Mouse (Mus musculus): ENCODE data around the gene Syncrip.

Gene Syncrip

GRCm38 (mm10) chr9:88482230-88482828 lies at the start of gene Syncrip:
TSS of gene Syncrip (minus strand) at chr9:88482574.
- in situ Hi-C loops (cut with MboI): loop anchor here (5.0 kb wide), 1 partner anchor 40 kb away; no protein-coding TSS in a partner anchor

- in situ Hi-C loops (cut with MboI): no loop called here
These were observed 47.7 kb upstream of the Syncrip start for GRCm38 (mm10) chr9:88529979-88530580.

GRCm38 (mm10) chr9:88529571-88529970 lies 47.2 kb upstream of the Syncrip start:
- in situ Hi-C loops (cut with MboI): no loop called here

GRCm38 (mm10) chr9:88528736-88529135 lies 46.4 kb upstream of the Syncrip start:
- in situ Hi-C loops (cut with MboI): no loop called here

DNA sequence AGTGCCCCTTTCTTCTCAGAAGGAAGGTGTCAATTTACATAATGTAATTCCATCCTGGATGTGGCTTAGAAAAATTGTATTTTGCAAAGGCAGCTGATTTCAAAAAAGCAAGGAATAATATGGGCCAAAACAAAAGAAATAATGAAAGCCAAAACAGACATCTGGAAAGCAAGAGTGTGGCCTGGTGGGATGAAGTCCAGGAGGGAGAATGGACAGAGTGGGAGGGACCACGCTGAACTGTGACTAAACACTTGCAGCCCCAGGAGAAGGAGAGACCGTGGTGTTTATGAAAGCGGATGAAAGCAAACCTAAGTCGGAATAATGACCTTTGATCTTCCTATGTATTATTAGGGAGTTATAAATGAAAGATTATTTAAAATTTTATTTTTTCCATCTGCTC lies 45.6 kb upstream of the Syncrip start:
- in situ Hi-C loops (cut with MboI): no loop called here

DNA sequence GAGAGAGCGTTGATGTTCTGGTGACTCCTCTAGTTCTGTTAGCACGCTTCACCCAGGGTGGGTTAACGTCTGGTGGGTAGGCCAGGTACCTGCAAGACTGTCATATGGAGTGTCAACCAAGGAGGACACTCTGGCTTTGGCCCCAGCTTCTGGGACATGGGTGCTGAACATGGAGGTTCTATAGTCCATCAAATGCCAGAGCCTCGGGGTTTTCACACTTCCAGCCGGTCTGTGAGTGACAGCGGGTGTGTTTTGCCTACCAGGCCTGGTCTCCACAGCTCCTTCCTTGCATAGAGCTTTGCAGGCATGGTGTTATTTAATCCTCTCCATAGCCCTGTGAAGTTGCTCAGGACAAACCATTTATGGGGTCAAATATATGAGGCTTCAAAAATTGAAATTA lies 43.0 kb upstream of the Syncrip start:
- in situ Hi-C loops (cut with MboI): no loop called here

DNA sequence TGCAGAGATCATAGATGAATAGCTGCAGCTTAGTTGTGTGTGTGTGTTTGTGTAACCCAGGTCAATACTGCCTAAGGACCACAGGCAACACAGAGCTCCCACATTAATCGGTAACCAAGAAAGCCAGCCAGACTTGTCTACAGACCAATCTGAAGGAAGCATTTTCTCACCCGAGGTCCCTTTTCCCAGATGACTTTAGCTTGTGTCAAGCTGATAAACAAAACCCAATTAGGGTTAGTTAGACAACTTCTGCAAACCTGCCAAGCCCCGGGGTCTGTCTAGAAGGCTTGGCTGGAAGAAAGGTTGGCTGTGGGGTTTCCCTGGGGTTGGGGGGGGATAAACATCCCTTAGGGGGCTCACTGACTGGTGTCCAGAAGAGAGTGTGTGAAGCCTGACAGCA lies 42.4 kb upstream of the Syncrip start:
- in situ Hi-C loops (cut with MboI): loop anchor here (5.0 kb wide), 1 partner anchor 42 kb away; the partner anchor contains the start of gene Syncrip

GRCm38 (mm10) chr9:88524367-88524766 lies 42.0 kb upstream of the Syncrip start:
- in situ Hi-C loops (cut with MboI): loop anchor here (5.0 kb wide), 1 partner anchor 42 kb away; the partner anchor contains the start of gene Syncrip

GRCm38 (mm10) chr9:88523335-88523668 lies 40.9 kb upstream of the Syncrip start:
- in situ Hi-C loops (cut with MboI): loop anchor here (5.0 kb wide), 1 partner anchor 41 kb away; the partner anchor contains the start of gene Syncrip

- in situ Hi-C loops (cut with MboI): loop anchor here (5.0 kb wide), 1 partner anchor 40 kb away; the partner anchor contains the start of gene Syncrip
These were observed 40.4 kb upstream of the Syncrip start for GRCm38 (mm10) chr9:88522569-88523334.

GRCm38 (mm10) chr9:88521961-88522568 lies 39.7 kb upstream of the Syncrip start:
- in situ Hi-C loops (cut with MboI): loop anchor here (5.0 kb wide), 1 partner anchor 40 kb away; the partner anchor contains the start of gene Syncrip

GRCm38 (mm10) chr9:88520849-88521483 lies 38.6 kb upstream of the Syncrip start:
- in situ Hi-C loops (cut with MboI): loop anchor here (5.0 kb wide), 1 partner anchor 39 kb away; the partner anchor contains the start of gene Syncrip

GRCm38 (mm10) chr9:88520122-88520848 lies 37.9 kb upstream of the Syncrip start:
- in situ Hi-C loops (cut with MboI): loop anchor here (5.0 kb wide), 1 partner anchor 38 kb away; the partner anchor contains the start of gene Syncrip

DNA sequence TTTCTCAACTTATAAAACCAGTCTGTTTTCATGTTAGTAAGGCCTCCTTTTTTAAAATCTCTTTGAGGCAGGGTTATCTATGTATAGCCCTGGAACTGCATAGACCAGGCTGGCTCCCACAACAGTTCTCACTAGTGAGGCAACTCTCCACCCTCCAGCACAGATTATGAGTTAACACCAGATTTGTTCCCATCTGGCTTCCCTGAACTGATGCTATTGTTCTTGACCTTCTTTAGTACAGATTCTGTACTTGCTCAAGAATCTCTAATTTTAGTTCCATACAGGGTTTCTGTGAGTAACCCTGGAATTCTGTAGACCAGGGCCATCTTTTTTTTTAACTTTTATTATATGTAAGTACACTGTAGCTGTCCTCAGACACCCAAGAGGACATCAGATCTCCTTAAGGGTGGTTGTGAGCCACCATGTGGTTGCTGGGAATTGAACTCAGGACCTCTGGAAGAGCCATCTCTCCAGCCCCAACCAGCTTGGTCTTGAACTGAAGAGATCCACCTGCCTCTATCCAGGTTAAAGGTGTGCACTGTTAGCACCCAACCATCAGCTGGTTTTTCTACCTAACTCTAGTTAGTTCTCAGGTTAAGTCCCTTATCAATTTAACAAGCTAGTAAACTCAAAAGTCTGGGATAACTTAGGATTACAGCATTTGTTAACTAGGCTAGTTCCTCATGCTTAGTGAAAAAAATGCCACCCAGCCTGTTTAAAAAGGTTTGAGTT lies 37.2 kb upstream of the Syncrip start:
- in situ Hi-C loops (cut with MboI): loop anchor here (5.0 kb wide), 1 partner anchor 37 kb away; the partner anchor contains the start of gene Syncrip

GRCm38 (mm10) chr9:88516361-88516995 lies 34.1 kb upstream of the Syncrip start:
- in situ Hi-C loops (cut with MboI): no loop called here

- in situ Hi-C loops (cut with MboI): no loop called here
These were observed 33.2 kb upstream of the Syncrip start for GRCm38 (mm10) chr9:88515546-88515945.

DNA sequence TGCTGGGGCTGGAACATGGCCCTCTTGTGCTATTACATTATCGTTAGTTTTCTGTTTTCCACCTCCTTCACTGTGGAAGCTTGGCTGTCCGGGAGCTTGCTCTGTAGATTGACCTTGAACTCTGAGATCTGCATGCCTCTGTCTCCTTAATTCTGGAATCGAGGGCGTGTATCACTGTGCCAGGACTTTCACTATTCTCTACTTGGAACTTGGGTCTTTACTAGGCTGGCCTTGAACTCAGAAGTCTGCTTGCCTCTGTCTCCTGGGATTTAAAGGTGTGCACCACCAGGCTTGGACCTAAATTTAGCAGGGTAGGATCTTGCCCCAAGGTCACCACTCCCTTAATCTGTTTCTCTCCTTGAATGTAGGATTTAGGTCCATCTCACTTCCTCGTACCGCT lies 19.5 kb upstream of the Syncrip start:
- in situ Hi-C loops (cut with MboI): no loop called here

- in situ Hi-C loops (cut with MboI): no loop called here
These were observed 17.7 kb upstream of the Syncrip start for GRCm38 (mm10) chr9:88500112-88500511.

DNA sequence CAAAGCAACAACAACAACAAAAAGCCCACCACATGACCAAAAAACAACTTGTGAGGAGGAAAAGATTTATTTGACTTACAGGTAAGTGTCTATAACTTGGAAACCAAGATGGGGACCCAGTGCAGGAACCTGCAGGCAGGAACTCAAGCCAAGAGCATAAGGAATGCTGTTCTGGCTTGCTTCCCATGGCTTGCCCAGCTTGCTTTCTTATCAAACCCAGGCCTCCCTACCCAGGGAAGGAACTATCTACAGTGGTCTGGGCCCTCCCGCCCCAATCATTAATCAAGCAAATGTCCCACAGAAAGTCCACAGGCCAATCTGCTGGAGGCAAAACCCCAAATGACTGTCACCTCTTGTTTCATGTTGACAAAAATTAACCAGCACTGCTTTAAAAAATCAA lies 10.1 kb upstream of the Syncrip start:
- in situ Hi-C loops (cut with MboI): no loop called here

DNA sequence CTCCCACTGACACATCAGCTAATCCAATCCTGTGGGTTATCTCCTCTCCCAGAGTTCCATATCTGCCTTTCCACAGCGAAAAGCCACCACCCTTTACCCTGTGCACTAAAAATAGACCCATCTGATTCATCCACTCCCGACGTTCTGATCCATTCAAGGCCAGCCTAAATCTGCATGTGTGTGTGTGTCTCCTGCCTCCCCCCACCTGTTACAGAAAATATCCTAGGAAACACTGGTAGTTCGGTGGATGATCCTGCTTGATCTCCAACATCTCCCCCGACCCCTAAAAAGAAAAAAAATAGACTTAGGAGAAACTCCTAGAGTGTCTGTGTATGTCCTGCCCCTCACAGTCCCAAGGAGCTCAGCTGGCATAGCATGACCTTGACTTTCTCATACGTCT lies 2.2 kb upstream of the Syncrip start:
- in situ Hi-C loops (cut with MboI): loop anchor here (5.0 kb wide), 1 partner anchor 38 kb away; no protein-coding TSS in a partner anchor
